Mouse (Mus musculus) cortical plate, adult 2 months (tissue): ENCODE measurements around the gene Tab2.

ENCODE experiments used
- CTCF ChIP-seq: fragments of 200-500 bp; IDR thresholded peaks from 2 replicates; pipeline ENCODE4 v1.5.1; 2011; ENCODE audit warnings: mild to moderate bottlenecking, control low read depth, low read length; ENCODE audit not compliant: insufficient read depth; ENCODE audit errors: extremely low read depth
- POLR2A ChIP-seq: fragments of 200-500 bp; IDR thresholded peaks from 2 replicates; pipeline ENCODE4 v1.6.1; 2011; ENCODE audit warnings: mild to moderate bottlenecking, low read length, control low read depth; ENCODE audit not compliant: insufficient read depth; ENCODE audit errors: extremely low read depth

DNA sequence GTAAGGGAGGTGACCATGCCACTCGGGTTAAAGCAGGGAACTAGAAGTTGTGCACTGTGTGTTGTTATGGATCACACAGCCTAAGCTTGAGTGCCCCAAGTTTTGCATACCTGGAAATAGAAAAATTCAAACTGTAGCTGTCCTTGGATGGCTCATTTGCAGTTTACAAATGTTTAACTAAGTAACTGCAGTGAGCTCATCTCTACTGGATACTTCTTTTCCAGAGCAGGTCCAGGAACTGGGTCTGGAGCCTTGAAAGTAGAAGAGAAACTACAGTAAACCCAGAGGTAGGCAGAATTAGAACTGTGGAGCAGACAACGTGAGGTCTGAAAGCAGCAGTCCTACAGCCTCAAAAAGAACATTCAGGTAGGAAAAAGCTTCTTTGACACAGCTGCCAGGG lies 23.1 kb downstream of the Tab2 start:
- no peak for TF ChIP-seq CTCF
- no peak for TF ChIP-seq POLR2A
